Mouse (Mus musculus): ENCODE results near the gene Gpr171. TPM values are rescaled to one million over a fixed set of nuclear protein-coding genes. Genes with fewer than 3 reads are reported as not detected.

Gpr171 gene
- polyA plus RNA-seq, 1 experiment from 2014 or later, result 0.18 TPM

Other genes with a start within 250 kb of the Gpr171 start
- gene Clrn1, start 216.5 kb downstream of the Gpr171 start, polyA plus RNA-seq (2014; fragmentation: Nextera tagmentation; extraction: Ambion mirVana), result 0.51 and 0.93 TPM in 2 replicates
- 2.3 and 4.6 TPM in 2 replicates for gene Med12l, start 96.0 kb downstream of the Gpr171 start, polyA plus RNA-seq (2014; fragmentation: Nextera tagmentation; extraction: Ambion mirVana)
- gene P2ry14, start 51.8 kb upstream of the Gpr171 start, polyA plus RNA-seq (2014; fragmentation: Nextera tagmentation; extraction: Ambion mirVana), result 1.7 and 2.4 TPM in 2 replicates
- not detected in 2 replicates for gene Gpr87, start 93.3 kb upstream of the Gpr171 start, polyA plus RNA-seq (2014; fragmentation: Nextera tagmentation; extraction: Ambion mirVana)
- 1.7 and 2.4 TPM in 2 replicates for gene P2ry13, start 109.1 kb upstream of the Gpr171 start, polyA plus RNA-seq (2014; fragmentation: Nextera tagmentation; extraction: Ambion mirVana)
- 9.2 and 10.9 TPM in 2 replicates for gene P2ry12, start 161.1 kb upstream of the Gpr171 start, polyA plus RNA-seq (2014; fragmentation: Nextera tagmentation; extraction: Ambion mirVana)
- 1.7 TPM in 2 replicates for gene Igsf10, start 242.6 kb upstream of the Gpr171 start, polyA plus RNA-seq (2014; fragmentation: Nextera tagmentation; extraction: Ambion mirVana)